Mouse (Mus musculus) liver, embryonic 14.5 days (tissue): ENCODE measurements at regions not wholly inside any gene's neighbourhood (a gene's known extent, or its start where the extent isn't known, plus 50 kb on each side); places are given as distances from the start of the nearest gene placed in this dataset.

Source experiments
- ATAC-seq: fragments of 200-750 bp; cut with Nextera tagmentation; 2 replicates; pipeline ENCODE4 v1.8.0; 2017; ENCODE audit warnings: moderate number of reproducible peaks, mild to moderate bottlenecking, moderate library complexity; ENCODE audit not compliant: insufficient read depth
- DNase-seq, 3 experiments: peaks; one replicate each; pipeline ENCODE4 v3.0.0-alpha.2; 2012 to 2013; ENCODE audit warnings: low read depth in 3 of 3, low spot score in 3 of 3
- H3K27ac ChIP-seq: fragments of 300-500 bp; sonication (generic); 2 replicates; pipeline ENCODE4 v1.5.1; 2014; ENCODE audit warnings: moderate library complexity, mild to moderate bottlenecking, control low read depth, inconsistent platforms
- H3K27me3 ChIP-seq: fragments of 300-500 bp; sonication (generic); 2 replicates; pipeline ENCODE4 v1.6.1; 2014; ENCODE audit warnings: mild to moderate bottlenecking, low read length, moderate library complexity; ENCODE audit not compliant: control insufficient read depth, insufficient read depth
- H3K36me3 ChIP-seq: fragments of 300-500 bp; sonication (generic); replicated peaks from 2 replicates; pipeline ENCODE4 v1.6.1; 2014; ENCODE audit warnings: low read depth; ENCODE audit not compliant: control insufficient read depth, insufficient read depth
- H3K4me1 ChIP-seq, 2 experiments: fragments of 200-500 bp in 1 of 2; fragments of 300-500 bp in 1 of 2; sonication (generic) in 1 of 2; replicated peaks; 2 replicates each; pipeline ENCODE4 v1.6.1; 2012 to 2014; ENCODE audit warnings: antibody characterized with exemption in 1 of 2, inconsistent platforms in 1 of 2, low read length in 1 of 2; ENCODE audit not compliant: control insufficient read depth in 2 of 2, insufficient read depth in 2 of 2
- H3K4me2 ChIP-seq: fragments of 300-500 bp; sonication (generic); 2 replicates; pipeline ENCODE4 v1.6.1; 2014; ENCODE audit warnings: low read depth, mild to moderate bottlenecking, control low read depth, moderate library complexity
- H3K4me3 ChIP-seq, 2 experiments: fragments of 200-500 bp in 1 of 2; fragments of 300-500 bp in 1 of 2; sonication (generic) in 1 of 2; 2 replicates each; pipeline ENCODE4 v1.5.1; 2012 to 2014; ENCODE audit warnings: low read depth in 2 of 2, low read length in 2 of 2, mild to moderate bottlenecking in 2 of 2, control low read depth in 1 of 2, inconsistent platforms in 1 of 2, moderate library complexity in 1 of 2; ENCODE audit not compliant: insufficient read depth in 1 of 2
- H3K9ac ChIP-seq: fragments of 300-500 bp; sonication (generic); replicated peaks from 2 replicates; pipeline ENCODE4 v1.6.1; 2014; ENCODE audit warnings: mild to moderate bottlenecking, control low read depth, moderate library complexity
- H3K9me3 ChIP-seq: fragments of 300-500 bp; sonication (generic); 2 replicates; pipeline ENCODE4 v1.6.1; 2016; ENCODE audit warnings: low read length, mixed read lengths; ENCODE audit not compliant: control insufficient read depth
- CTCF ChIP-seq: IDR thresholded peaks from 2 replicates; pipeline ENCODE4 v1.5.1; 2016; ENCODE audit warnings: antibody characterized with exemption, low read depth, control low read depth
- EP300 ChIP-seq: IDR thresholded peaks from 2 replicates; pipeline ENCODE4 v1.6.1; 2016; ENCODE audit warnings: antibody characterized with exemption, low read depth
- WGBS: fragments of 180-500 bp; shearing (Covaris S2); extraction: QIAGEN DNeasy Blood & Tissue Kit; methylation state at CpG from one replicate; pipeline ENCODE4 v1.1.7; 2014; ENCODE audit not compliant: insufficient replicate concordance; 5-methylcytosine and 5-hydroxymethylcytosine counted together

GRCm38 (mm10) chr4:131483958-131484605, 354.0 kb downstream of the Ptpru start:
- 43% methylated on average over 15 of the region's 15 CpGs for WGBS
- no peaks in the 10 kb centered on the region for H3K27me3 ChIP-seq
- ATAC-seq (no peak), DNase-seq (no peak)
- H3K36me3 ChIP-seq, result no peaks in the 10 kb centered on the region
- H3K4me2 ChIP-seq, result no peak overlapping the region
- H3K9ac ChIP-seq, result no peak overlapping the region
- H3K9me3 ChIP-seq, result no peaks in the 10 kb centered on the region
- TF ChIP-seq CTCF (no peak), EP300 (no peak)
- H3K27ac ChIP-seq, result no peak overlapping the region
- H3K4me1 ChIP-seq, result no peaks in the 10 kb centered on the region
- no peak overlapping the region for H3K4me3 ChIP-seq

GRCm38 (mm10) chr4:131484607-131485111, 353.4 kb downstream of the Ptpru start:
- Histone ChIP-seq H3K27me3 (no peaks in the 10 kb centered on the region), H3K4me3 (no peak overlapping the region), H3K4me1 (no peaks in the 10 kb centered on the region), H3K9me3 (no peaks in the 10 kb centered on the region), H3K36me3 (no peaks in the 10 kb centered on the region), H3K4me2 (no peak overlapping the region), H3K27ac (no peak overlapping the region), H3K9ac (no peak overlapping the region)
- ATAC-seq (no peak), DNase-seq (no peak)
- WGBS, result 40% methylated on average over 14 of the region's 14 CpGs
- no peak for TF ChIP-seq EP300
- no peak for TF ChIP-seq CTCF

- DNase-seq, result no peak
- no peak for TF ChIP-seq CTCF
- TF ChIP-seq EP300, result no peak
These were observed 352.8 kb downstream of the Ptpru start for GRCm38 (mm10) chr4:131485126-131485825.

GRCm38 (mm10) chr4:131486821-131487220, 351.3 kb downstream of the Ptpru start:
- DNase-seq (peak; percentile 4 to 16 (median 7)), ATAC-seq (no peak)
- no peaks in the 10 kb centered on the region for H3K36me3 ChIP-seq
- no peak for TF ChIP-seq EP300
- peak; percentile 96 for TF ChIP-seq CTCF
- H3K27me3 ChIP-seq, result no peaks in the 10 kb centered on the region
- no peaks in the 10 kb centered on the region for H3K9me3 ChIP-seq
- no peak overlapping the region for H3K4me2 ChIP-seq
- no peak overlapping the region for H3K27ac ChIP-seq
- H3K4me1 ChIP-seq, result no peaks in the 10 kb centered on the region
- no peak overlapping the region for H3K9ac ChIP-seq
- no peak overlapping the region for H3K4me3 ChIP-seq
- 14% methylated on average over 4 of the region's 4 CpGs for WGBS

More at GRCm38 (mm10) chr4:131485126-131485825, 352.8 kb downstream of the Ptpru start:
- H3K36me3 ChIP-seq, result no peaks in the 10 kb centered on the region
- no peak for ATAC-seq
- WGBS, result 66% methylated on average over 13 of the region's 13 CpGs
- H3K4me1 ChIP-seq, result no peaks in the 10 kb centered on the region
- no peak overlapping the region for H3K27ac ChIP-seq
- no peaks in the 10 kb centered on the region for H3K27me3 ChIP-seq
- H3K9ac ChIP-seq, result no peak overlapping the region
- H3K4me2 ChIP-seq, result no peak overlapping the region
- no peaks in the 10 kb centered on the region for H3K9me3 ChIP-seq
- no peak overlapping the region for H3K4me3 ChIP-seq

GRCm38 (mm10) chr4:131488246-131488645, 349.8 kb downstream of the Ptpru start:
- ATAC-seq (no peak), DNase-seq (no peak)
- no peak overlapping the region for H3K27ac ChIP-seq
- WGBS, result 25% methylated on average over 6 of the region's 6 CpGs
- no peaks in the 10 kb centered on the region for H3K36me3 ChIP-seq
- H3K4me2 ChIP-seq, result no peak overlapping the region
- no peaks in the 10 kb centered on the region for H3K4me1 ChIP-seq
- H3K4me3 ChIP-seq, result no peak overlapping the region
- no peak for TF ChIP-seq EP300
- no peaks in the 10 kb centered on the region for H3K9me3 ChIP-seq
- H3K9ac ChIP-seq, result no peak overlapping the region
- no peaks in the 10 kb centered on the region for H3K27me3 ChIP-seq
